ENCODE assay signal across 9 mouse cellular contexts in genomic region chr11:77785396-77785767, GRCm38 (mm10). TPM values are rescaled to one million over a fixed set of nuclear protein-coding genes. Genes with fewer than 3 reads are reported as not detected.
A peak's percentile ranks its signal among the peaks of the same experiment; 100 is the strongest.
DNase-seq lines count a peak whose midpoint lies in the region; ATAC-seq lines count a peak whose summit lies in the region.
"Had no signal": no experiment of that assay in that cellular context is flagged by ENCODE, and none has a peak within 500 bp of the region (broad histone marks: within the 10 kb centered on the region; RNA-seq: fewer than 3 reads in every experiment).

No protein-coding gene starts in this region.

- H3K4me3 ChIP-seq in lung, embryonic 15.5 days = no peak overlapping the region
- peak overlapping the region; percentile 28; the same call in 1 of the 2 replicates for H3K4me3 ChIP-seq in embryonic facial prominence, embryonic 10.5 days
- no peak overlapping the region for H3K4me3 ChIP-seq in intestine, embryonic 14.5 days (ENCODE audit: low read depth, low read length)
- H3K4me3 ChIP-seq in neural tube, embryonic 15.5 days (replicated peaks) = no peak overlapping the region

- no peak for ATAC-seq in lung, embryonic 15.5 days (ENCODE audit: borderline replicate concordance, extremely low read depth, low FRiP score, low TSS enrichment)
- peak; percentile 17 for ATAC-seq in intestine, embryonic 14.5 days (replicated peaks; ENCODE audit: low FRiP score, low TSS enrichment, low read depth)
- ATAC-seq in neural tube, embryonic 15.5 days (ENCODE audit: low FRiP score) = no peak

- WGBS in lung, embryonic 15.5 days = 11% methylated on average over 5 of the region's 5 CpGs
- WGBS in embryonic facial prominence, embryonic 10.5 days = 17% methylated on average over 5 of the region's 5 CpGs
- WGBS in intestine, embryonic 14.5 days = 13% methylated on average over 5 of the region's 5 CpGs
- 31% methylated on average over 5 of the region's 5 CpGs for WGBS in neural tube, embryonic 15.5 days

- no peaks in the 10 kb centered on the region for H3K9me3 ChIP-seq in lung, embryonic 15.5 days
- no peaks in the 10 kb centered on the region for H3K9me3 ChIP-seq in embryonic facial prominence, embryonic 10.5 days
- H3K9me3 ChIP-seq in intestine, embryonic 14.5 days (ENCODE audit: control insufficient read depth, low read length) = no peaks in the 10 kb centered on the region
- no peaks in the 10 kb centered on the region for H3K9me3 ChIP-seq in neural tube, embryonic 15.5 days (replicated peaks)

- H3K4me1 ChIP-seq in lung, embryonic 15.5 days = peaks cover 59% of the 10 kb centered on the region
- peaks cover 46% of the 10 kb centered on the region for H3K4me1 ChIP-seq in embryonic facial prominence, embryonic 10.5 days
- peaks cover 44% of the 10 kb centered on the region for H3K4me1 ChIP-seq in intestine, embryonic 14.5 days (replicated peaks; ENCODE audit: control insufficient read depth, insufficient read depth, low read length)
- H3K4me1 ChIP-seq in neural tube, embryonic 15.5 days = peaks cover 62% of the 10 kb centered on the region

- no peaks in the 10 kb centered on the region for H3K36me3 ChIP-seq in lung, embryonic 15.5 days
- peaks cover 11% of the 10 kb centered on the region for H3K36me3 ChIP-seq in embryonic facial prominence, embryonic 10.5 days (replicated peaks)
- no peaks in the 10 kb centered on the region for H3K36me3 ChIP-seq in intestine, embryonic 14.5 days (ENCODE audit: control insufficient read depth, insufficient read depth, low read length)
- 0 out of 2 replicates have a peak, but pooled peaks cover 4% of the 10 kb centered on the region for H3K36me3 ChIP-seq in neural tube, embryonic 15.5 days

- no peaks in the 10 kb centered on the region for H3K27me3 ChIP-seq in lung, embryonic 15.5 days
- no peaks in the 10 kb centered on the region for H3K27me3 ChIP-seq in embryonic facial prominence, embryonic 10.5 days (replicated peaks; ENCODE audit: low read depth, poor library complexity, severe bottlenecking)
- H3K27me3 ChIP-seq in intestine, embryonic 14.5 days (replicated peaks; ENCODE audit: control insufficient read depth, insufficient read depth, low read length) = no peaks in the 10 kb centered on the region
- no peaks in the 10 kb centered on the region for H3K27me3 ChIP-seq in neural tube, embryonic 15.5 days (replicated peaks)

- peak overlapping the region; percentile 19; the same call in 1 of the 2 replicates for H3K4me2 ChIP-seq in lung, embryonic 15.5 days
- 0 out of 2 replicates have a peak overlapping the region, but pooled peaks have one; percentile 4 for H3K4me2 ChIP-seq in intestine, embryonic 14.5 days (ENCODE audit: low read length)
- H3K4me2 ChIP-seq in neural tube, embryonic 15.5 days = no peak overlapping the region

- H3K9ac ChIP-seq in lung, embryonic 15.5 days = peak overlapping the region; percentile 15
- H3K9ac ChIP-seq in intestine, embryonic 14.5 days (ENCODE audit: low read length) = no peak overlapping the region
- no peak overlapping the region for H3K9ac ChIP-seq in neural tube, embryonic 15.5 days (replicated peaks)

- peak overlapping the region; percentile 92 for H3K27ac ChIP-seq in lung, embryonic 15.5 days
- H3K27ac ChIP-seq in embryonic facial prominence, embryonic 10.5 days (replicated peaks) = peak overlapping the region; percentile 78
- peak overlapping the region; percentile 83 for H3K27ac ChIP-seq in intestine, embryonic 14.5 days (ENCODE audit: low read depth)
- 0 out of 2 replicates have a peak overlapping the region, but pooled peaks have one; percentile 49 for H3K27ac ChIP-seq in neural tube, embryonic 15.5 days (replicated peaks)

- DNase-seq in lung, postnatal 36 days = no peak
- peak; percentile 38 for DNase-seq in embryonic facial prominence, embryonic 10.5 days (ENCODE audit: low spot score)
- DNase-seq in intestine, embryonic 14.5 days (ENCODE audit: low spot score) = no peak
- no peak for DNase-seq in thymus, postnatal 4 days
- no peak for DNase-seq in thymus, postnatal 0 days (ENCODE audit: low spot score)
- DNase-seq in adipocyte (ENCODE audit: low spot score) = no peak
- DNase-seq: thymus, adult 18-20 months had no signal

RNA-seq across cellular contexts. Expression of gene Gm10277, which starts 2.2 kb away (rescaled TPM):
- 0.94 and 1.5 TPM in 2 replicates for polyA plus RNA-seq in lung, embryonic 15.5 days (2015; fragmentation: Nextera tagmentation; extraction: Ambion mirVana)
- 1.3 and 1.6 TPM in 2 replicates for polyA plus RNA-seq in embryonic facial prominence, embryonic 10.5 days (2016; fragmentation: Nextera tagmentation; extraction: Ambion mirVana)
- polyA plus RNA-seq in intestine, embryonic 14.5 days (2014; fragmentation: Nextera tagmentation; extraction: Ambion mirVana) = 1.0 and 1.3 TPM in 2 replicates
- polyA plus RNA-seq in neural tube, embryonic 15.5 days (2015; fragmentation: Nextera tagmentation; extraction: Ambion mirVana) = 1.5 and 1.8 TPM in 2 replicates
- polyA plus RNA-seq in thymus, postnatal 0 days (2015; fragmentation: Nextera tagmentation; extraction: Ambion mirVana) = 0.39 and 1.1 TPM in 2 replicates

RNA-seq across cellular contexts. Expression of gene Myo18a, which starts 22.3 kb away (rescaled TPM):
- 37.8 and 46.2 TPM in 2 replicates for polyA plus RNA-seq in lung, embryonic 15.5 days (2015; fragmentation: Nextera tagmentation; extraction: Ambion mirVana)
- polyA plus RNA-seq in embryonic facial prominence, embryonic 10.5 days (2016; fragmentation: Nextera tagmentation; extraction: Ambion mirVana) = 25.7 and 27.2 TPM in 2 replicates
- polyA plus RNA-seq in intestine, embryonic 14.5 days (2014; fragmentation: Nextera tagmentation; extraction: Ambion mirVana) = 21.1 and 24.9 TPM in 2 replicates
- polyA plus RNA-seq in neural tube, embryonic 15.5 days (2015; fragmentation: Nextera tagmentation; extraction: Ambion mirVana) = 39.6 and 40.8 TPM in 2 replicates
- polyA plus RNA-seq in thymus, postnatal 0 days (2015; fragmentation: Nextera tagmentation; extraction: Ambion mirVana) = 25.5 and 27.5 TPM in 2 replicates
